18 mouse cellular contexts compared by ENCODE assay signal in the genomic region with DNA sequence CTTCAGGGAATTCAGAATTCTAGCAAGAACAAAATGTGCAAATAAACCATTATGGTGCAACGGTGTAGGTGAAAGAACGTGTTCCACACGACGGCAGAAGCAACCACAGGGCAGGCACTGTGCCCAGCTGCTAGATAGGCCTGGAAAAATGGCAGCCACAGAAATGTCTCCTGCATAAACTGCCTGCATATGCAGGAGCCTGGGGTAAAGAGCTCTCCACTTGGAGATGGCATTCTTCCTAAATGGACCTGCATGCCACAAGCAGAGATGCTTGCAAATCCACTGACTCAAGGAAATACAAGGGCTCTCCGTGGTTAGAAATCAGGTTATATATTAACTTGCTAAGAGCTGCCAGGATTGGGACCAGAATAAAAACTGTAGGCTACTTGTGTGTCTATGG. TPM values are rescaled to one million over a fixed set of nuclear protein-coding genes. Genes with fewer than 3 reads are reported as not detected.
DNase-seq lines count a peak whose midpoint lies in the region; TF ChIP-seq lines count a peak whose summit lies in the region.
"Had no signal": no experiment of that assay in that cellular context is flagged by ENCODE, and none has a peak within 500 bp of the region (broad histone marks: within the 10 kb centered on the region; RNA-seq: fewer than 3 reads in every experiment).

No protein-coding gene starts in this region.

- H3K4me3 ChIP-seq in lung, adult 2 months (replicated peaks; ENCODE audit: extremely low read depth, low read depth, low read length), result no peak overlapping the region
- H3K4me3 ChIP-seq: embryonic facial prominence, embryonic 13.5 days; forebrain, embryonic 12.5 days; heart, adult 2 months; heart, embryonic 12.5 days; hindbrain, embryonic 10.5 days had no signal

- no peak for TF ChIP-seq CTCF in lung, adult 2 months (IDR thresholded peaks at IDR 0.05; ENCODE audit: insufficient read depth, low read length)

- peak; percentile 41 for DNase-seq in kidney, adult 18-20 months
- DNase-seq in kidney, postnatal 25 days, result no peak
- DNase-seq in kidney, postnatal 14 days, result peak; percentile 16
- DNase-seq in kidney, postnatal 10 days, result no peak
- peak; percentile 24 for DNase-seq in lung, postnatal 36 days
- no peak for DNase-seq in lung, adult 2 months
- DNase-seq in urinary bladder, adult 18-20 months (ENCODE audit: low spot score in 2 of 2), result no peak
- DNase-seq: adrenal gland, adult 2 months; adrenal gland, postnatal 25 days; cerebellum, adult 18-20 months; cerebellum, adult 9-11 months; cerebellum, postnatal 36 days; gastrocnemius, postnatal 10 days; heart, adult 2 months had no signal

- H3K4me1 ChIP-seq in lung, adult 2 months (ENCODE audit: control insufficient read depth, insufficient read depth, low read length), result peaks cover 6% of the 10 kb centered on the region

- no peak for TF ChIP-seq POLR2A in lung, adult 2 months (IDR thresholded peaks at IDR 0.05; ENCODE audit: borderline replicate concordance, extremely low read depth, low read depth, low read length)

- WGBS in lung, adult 2 months, result 78% methylated on average over 5 of the region's 5 CpGs

RNA-seq across cellular contexts. Expression of a gene that starts 4.2 kb away (rescaled TPM):
- 27.9 and 28.5 TPM in 2 replicates for polyA plus RNA-seq in lung, adult 2 months (2012; rRNA removed)

RNA-seq across cellular contexts. Expression of a gene that starts 4.6 kb away (rescaled TPM):
- polyA plus RNA-seq in lung, adult 2 months (2012; rRNA removed), result 14.3 and 15.1 TPM in 2 replicates

RNA-seq across cellular contexts. Expression of a gene that starts 40.9 kb away (rescaled TPM):
- 4.7 and 6.1 TPM in 2 replicates for polyA plus RNA-seq in lung, adult 2 months (2012; rRNA removed)

Comparison
In these comparisons a context has a peak if more than half of its experiments do, and no peak if none do; other contexts are left out.
1. DNase-seq: peak in kidney, adult 18-20 months (single experiment), kidney, postnatal 14 days (single experiment) and lung, postnatal 36 days (single experiment); none in kidney, postnatal 25 days (0 of 2), kidney, postnatal 10 days (single experiment), lung, adult 2 months (single experiment) and urinary bladder, adult 18-20 months (0 of 2).